Mouse (Mus musculus) hindbrain, embryonic 11.5 days (tissue): ENCODE data around the gene Gm10375. TPM values are rescaled to one million over a fixed set of nuclear protein-coding genes. Genes with fewer than 3 reads are reported as not detected.
"Not testable (repeated sequence)": the region's sequence is repeated elsewhere in the genome, so short reads cannot be mapped to it uniquely, and the experiment has no call there.

ENCODE experiments used
- ATAC-seq: fragments of 200-750 bp; cut with Nextera tagmentation; 2 replicates; pipeline ENCODE4 v1.8.0; 2017; ENCODE audit warnings: mild to moderate bottlenecking, moderate TSS enrichment, moderate library complexity; ENCODE audit not compliant: low FRiP score
- DNase-seq: peaks from one replicate; pipeline ENCODE4 v3.0.0-alpha.2; 2015; ENCODE audit warnings: low spot score
- H3K27ac ChIP-seq: fragments of 300-500 bp; sonication (generic); 2 replicates; pipeline ENCODE4 v1.5.1; 2014; ENCODE audit warnings: mild to moderate bottlenecking, low read depth, low read length
- H3K27me3 ChIP-seq: fragments of 300-500 bp; sonication (generic); 2 replicates; pipeline ENCODE4 v1.6.1; 2014; ENCODE audit warnings: mild to moderate bottlenecking, low read length, moderate library complexity, mixed read lengths; ENCODE audit not compliant: control insufficient read depth, insufficient read depth
- H3K36me3 ChIP-seq: fragments of 300-500 bp; sonication (generic); 2 replicates; pipeline ENCODE4 v1.6.1; 2014; ENCODE audit warnings: mild to moderate bottlenecking, low read length, moderate library complexity, mixed read lengths; ENCODE audit not compliant: control insufficient read depth, insufficient read depth
- H3K4me1 ChIP-seq: fragments of 300-500 bp; sonication (generic); replicated peaks from 2 replicates; pipeline ENCODE4 v1.6.1; 2014; ENCODE audit warnings: low read length, mixed read lengths; ENCODE audit not compliant: control insufficient read depth, insufficient read depth
- H3K4me2 ChIP-seq: fragments of 300-500 bp; sonication (generic); replicated peaks from 2 replicates; pipeline ENCODE4 v1.6.1; 2014; ENCODE audit warnings: mild to moderate bottlenecking, low read depth, low read length
- H3K4me3 ChIP-seq: fragments of 300-500 bp; sonication (generic); 2 replicates; pipeline ENCODE4 v1.5.1; 2014; ENCODE audit warnings: low read depth, low read length
- H3K9ac ChIP-seq: fragments of 300-500 bp; sonication (generic); 2 replicates; pipeline ENCODE4 v1.6.1; 2014; ENCODE audit warnings: low read depth, low read length
- H3K9me3 ChIP-seq: fragments of 300-500 bp; sonication (generic); 2 replicates; pipeline ENCODE4 v1.6.1; 2016; ENCODE audit warnings: low read length; ENCODE audit not compliant: control insufficient read depth
- WGBS: fragments of 180-500 bp; shearing (Covaris S2); extraction: QIAGEN DNeasy Blood & Tissue Kit; methylation state at CpG from one replicate; pipeline ENCODE4 v1.1.7; 2014; 5-methylcytosine and 5-hydroxymethylcytosine counted together
- polyA plus RNA-seq: library from polyadenylated mRNA; unstranded; fragments of >200 nt; fragmentation: Nextera tagmentation; extraction: Ambion mirVana; gene quantifications from 2 replicates; pipeline ENCODE4 v1.2.1, GENCODE M21; 2014

Gene Gm10375
- polyA plus RNA-seq, result not detected in 2 replicates

DNA sequence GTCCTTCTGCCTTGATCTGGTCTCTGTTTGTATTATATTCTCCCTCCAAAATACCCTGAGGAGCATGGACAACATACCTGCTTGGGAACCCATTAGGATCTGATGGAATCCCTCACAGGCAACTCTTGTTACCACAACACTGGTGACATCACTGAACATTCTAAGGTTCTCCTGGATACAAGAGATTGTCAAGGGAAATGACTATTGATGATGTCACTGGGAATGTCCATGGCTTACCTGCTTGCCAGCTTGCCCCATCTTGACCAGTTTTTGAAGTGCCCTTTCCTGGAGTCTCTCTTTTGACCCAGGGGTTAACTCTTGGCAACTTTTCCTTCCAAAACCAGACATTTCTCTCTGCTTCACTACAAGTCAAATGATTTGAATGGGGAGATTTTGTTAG lies at the start of gene Gm10375:
Gene Gm10375, minus strand, starts transcription at position 101 of the 400 bp plus-strand sequence.
- H3K9me3 ChIP-seq, H3K9ac ChIP-seq, ATAC-seq, H3K36me3 ChIP-seq, H3K4me1 ChIP-seq, H3K27me3 ChIP-seq, H3K27ac ChIP-seq, H3K4me3 ChIP-seq, DNase-seq, H3K4me2 ChIP-seq: not testable (repeated sequence)

DNA sequence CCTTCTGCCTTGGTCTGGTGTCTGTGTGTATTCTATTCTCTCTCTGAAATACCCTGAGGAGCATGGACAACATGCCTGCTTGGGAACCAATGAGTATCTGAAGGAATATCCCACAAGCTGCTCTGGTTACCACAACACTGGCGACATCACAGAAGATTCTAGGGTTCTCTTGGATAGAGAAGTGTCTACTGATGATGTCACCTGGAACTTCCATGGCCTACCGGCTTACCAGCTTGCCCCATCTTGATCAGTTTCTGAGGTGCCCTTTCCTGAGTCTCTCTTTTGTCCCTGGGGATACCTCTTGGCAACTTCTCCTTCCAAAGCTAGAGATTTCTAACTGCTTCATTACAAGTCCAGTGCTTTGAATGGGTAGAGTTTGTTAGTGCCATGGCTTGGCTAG lies 28.8 kb downstream of the Gm10375 start, which contains the start of gene Gm17654:
Gene Gm17654, minus strand, starts transcription at position 101 of the 400 bp plus-strand sequence.
- not testable (repeated sequence) for H3K4me1 ChIP-seq, ATAC-seq, DNase-seq, H3K9ac ChIP-seq, H3K4me2 ChIP-seq, H3K27ac ChIP-seq, H3K9me3 ChIP-seq, H3K4me3 ChIP-seq, H3K36me3 ChIP-seq, H3K27me3 ChIP-seq
- 80% methylated on average over 1 of the region's 2 CpGs for WGBS

GRCm38 (mm10) chr14:43577969-43578368 lies 29.8 kb downstream of the Gm10375 start:
- WGBS, result 100% methylated on average over 2 of the region's 4 CpGs
- H3K4me2 ChIP-seq, H3K9me3 ChIP-seq, H3K4me3 ChIP-seq, ATAC-seq, H3K9ac ChIP-seq, H3K27me3 ChIP-seq, H3K4me1 ChIP-seq, DNase-seq, H3K27ac ChIP-seq, H3K36me3 ChIP-seq: not testable (repeated sequence)

Other genes with a start within 250 kb of the Gm10375 start
- gene Gm8138, start 191.7 kb downstream of the Gm10375 start, polyA plus RNA-seq, result not detected in 2 replicates
- not detected in 2 replicates for gene Gm5799, start 64.4 kb downstream of the Gm10375 start, polyA plus RNA-seq
- gene Gm17654, start 28.9 kb downstream of the Gm10375 start, polyA plus RNA-seq, result not detected in 2 replicates
- gene Gm8165, start 69.2 kb upstream of the Gm10375 start, polyA plus RNA-seq, result not detected in 2 replicates
- 1.6 TPM in 2 replicates for gene Gm7324, start 89.8 kb upstream of the Gm10375 start, polyA plus RNA-seq
- not detected in 2 replicates for gene Gm16506, start 119.5 kb upstream of the Gm10375 start, polyA plus RNA-seq
- gene Gm6526, start 139.9 kb upstream of the Gm10375 start, polyA plus RNA-seq, result not detected in 2 replicates
- not detected in 2 replicates for gene Gm8180, start 176.7 kb upstream of the Gm10375 start, polyA plus RNA-seq